Mouse (Mus musculus) lung, postnatal 0 days (tissue): Measurements from ENCODE around the gene Zfp212. TPM values are rescaled to one million over a fixed set of nuclear protein-coding genes. Genes with fewer than 3 reads are reported as not detected.

ENCODE experiments used
- ATAC-seq: fragments of 200-750 bp; cut with Nextera tagmentation; 2 replicates; pipeline ENCODE4 v1.8.0; 2017; ENCODE audit warnings: moderate library complexity
- DNase-seq: peaks from one replicate; pipeline ENCODE4 v3.0.0-alpha.2; 2016; ENCODE audit warnings: low spot score
- H3K27ac ChIP-seq: fragments of 300-500 bp; sonication (generic); 2 replicates; pipeline ENCODE4 v1.5.1; 2014; ENCODE audit warnings: antibody characterized with exemption, mild to moderate bottlenecking, low read length, mixed read lengths
- H3K27me3 ChIP-seq: fragments of 300-500 bp; sonication (generic); replicated peaks from 2 replicates; pipeline ENCODE4 v1.6.1; 2014; ENCODE audit warnings: low read length, mixed read lengths; ENCODE audit not compliant: insufficient read depth
- H3K36me3 ChIP-seq: fragments of 300-500 bp; sonication (generic); 2 replicates; pipeline ENCODE4 v1.6.1; 2014; ENCODE audit warnings: low read length, mixed read lengths; ENCODE audit not compliant: insufficient read depth
- H3K4me1 ChIP-seq: fragments of 300-500 bp; sonication (generic); 2 replicates; pipeline ENCODE4 v1.6.1; 2014; ENCODE audit warnings: antibody characterized with exemption, low read depth, low read length, mixed read lengths; ENCODE audit not compliant: insufficient read depth
- H3K4me2 ChIP-seq: fragments of 300-500 bp; sonication (generic); replicated peaks from 2 replicates; pipeline ENCODE4 v1.6.1; 2014; ENCODE audit warnings: low read depth, mild to moderate bottlenecking, low read length, moderate library complexity, mixed read lengths
- H3K4me3 ChIP-seq: fragments of 300-500 bp; sonication (generic); 2 replicates; pipeline ENCODE4 v1.5.1; 2014; ENCODE audit warnings: low read depth, low read length
- H3K9ac ChIP-seq: fragments of 300-500 bp; sonication (generic); replicated peaks from 2 replicates; pipeline ENCODE4 v1.6.1; 2014; ENCODE audit warnings: low read depth, mild to moderate bottlenecking
- H3K9me3 ChIP-seq: fragments of 300-500 bp; sonication (generic); 2 replicates; pipeline ENCODE4 v1.6.1; 2016; ENCODE audit warnings: low read length, mixed read lengths
- CTCF ChIP-seq: IDR thresholded peaks from 2 replicates; pipeline ENCODE4 v1.5.1; 2016; ENCODE audit warnings: antibody characterized with exemption, mild to moderate bottlenecking
- EP300 ChIP-seq: IDR thresholded peaks from 2 replicates; pipeline ENCODE4 v1.6.1; 2016; ENCODE audit warnings: antibody characterized with exemption, mild to moderate bottlenecking, control low read depth
- WGBS: fragments of 180-500 bp; shearing (Covaris S2); extraction: QIAGEN DNeasy Blood & Tissue Kit; methylation state at CpG from one replicate; pipeline ENCODE4 v1.1.7; 2014; 5-methylcytosine and 5-hydroxymethylcytosine counted together
- polyA plus RNA-seq: library from polyadenylated mRNA; unstranded; fragments of >200 nt; fragmentation: Nextera tagmentation; extraction: Ambion mirVana; gene quantifications from 2 replicates; pipeline ENCODE4 v1.2.1, GENCODE M21; 2015

Gene Zfp212
- polyA plus RNA-seq, 1 experiment from 2014 or later: 16.7 TPM

DNA sequence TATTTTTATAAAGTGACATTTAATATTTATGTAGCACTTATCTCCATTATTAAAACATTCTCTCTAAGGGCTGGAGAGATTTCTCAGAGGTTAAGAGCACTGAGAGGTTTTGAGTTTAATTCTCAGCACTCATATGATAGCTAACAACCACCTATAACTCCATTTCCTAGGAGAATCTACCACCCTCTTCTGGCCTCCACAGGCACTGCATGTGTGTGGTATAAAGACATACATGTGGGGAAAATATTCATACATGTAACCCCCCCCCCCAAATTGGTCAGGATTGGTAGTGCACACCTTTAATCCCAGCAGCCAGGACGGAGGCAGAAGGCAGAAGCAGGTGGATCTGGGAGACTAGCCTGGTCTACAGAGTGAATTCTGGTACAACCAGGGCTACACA lies 54.3 kb downstream of the Zfp212 start:
- H3K4me1 ChIP-seq: no peaks in the 10 kb centered on the region
- no peak overlapping the region for H3K4me2 ChIP-seq
- no peak for DNase-seq
- no peak for ATAC-seq
- no peaks in the 10 kb centered on the region for H3K9me3 ChIP-seq
- TF ChIP-seq EP300 (no peak), CTCF (peak; percentile 48)
- H3K9ac ChIP-seq: no peak overlapping the region
- WGBS: 100% methylated on average over 1 of the region's 1 CpGs
- H3K4me3 ChIP-seq: no peak overlapping the region
- H3K27me3 ChIP-seq: no peaks in the 10 kb centered on the region
- no peak overlapping the region for H3K27ac ChIP-seq
- H3K36me3 ChIP-seq: no peaks in the 10 kb centered on the region

DNA sequence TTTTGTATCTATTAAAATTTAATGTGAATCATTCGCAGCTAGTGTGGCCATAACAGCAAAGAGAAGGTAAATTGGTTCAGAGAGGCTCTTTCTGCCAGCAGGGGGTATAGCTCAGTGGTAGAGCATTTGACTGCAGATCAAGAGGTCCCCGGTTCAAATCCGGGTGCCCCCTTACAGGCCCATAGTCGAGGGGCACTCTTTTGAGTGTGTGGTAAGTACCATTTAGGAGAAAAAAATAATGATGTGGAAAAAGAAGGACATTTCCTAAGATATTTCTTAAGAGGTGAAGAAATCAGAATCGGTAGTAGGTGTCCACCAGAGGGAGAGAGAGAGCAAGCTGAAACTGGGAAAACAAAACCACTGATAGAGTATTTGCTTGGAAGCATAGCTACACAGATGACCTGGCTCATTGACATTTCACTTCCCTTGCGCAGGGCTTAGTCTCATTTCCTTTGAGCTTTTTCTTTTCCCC lies 58.7 kb downstream of the Zfp212 start:
- Histone ChIP-seq H3K4me1 (no peaks in the 10 kb centered on the region), H3K9ac (no peak overlapping the region), H3K27ac (0 out of 2 replicates have a peak overlapping the region, but pooled peaks have one; percentile 4), H3K4me2 (no peak overlapping the region), H3K36me3 (no peaks in the 10 kb centered on the region), H3K9me3 (no peaks in the 10 kb centered on the region), H3K27me3 (no peaks in the 10 kb centered on the region), H3K4me3 (no peak overlapping the region)
- TF ChIP-seq EP300 (peak; percentile 66; the same call in 1 of the 2 replicates), CTCF (peak; percentile 78)
- ATAC-seq (peak; percentile 97), DNase-seq (peak; percentile 96)
- 10% methylated on average over 6 of the region's 6 CpGs for WGBS

Other genes with a start within 250 kb of the Zfp212 start
- gene Pdia4, start 107.0 kb upstream of the Zfp212 start, polyA plus RNA-seq: 98.0 and 123 TPM in 2 replicates
- gene Zfp786, start 89.6 kb upstream of the Zfp212 start, polyA plus RNA-seq: 0.98 and 1.0 TPM in 2 replicates
- gene Zfp398, start 84.8 kb upstream of the Zfp212 start, polyA plus RNA-seq: 4.7 and 5.2 TPM in 2 replicates
- gene Zfp282, start 43.3 kb upstream of the Zfp212 start, polyA plus RNA-seq: 9.0 and 9.6 TPM in 2 replicates
- 4.7 and 5.3 TPM in 2 replicates for gene Zfp956, start 32.9 kb downstream of the Zfp212 start, polyA plus RNA-seq
- 4.7 TPM in 2 replicates for gene Zfp777, start 128.4 kb downstream of the Zfp212 start, polyA plus RNA-seq
- 13.5 and 14.4 TPM in 2 replicates for gene Zfp746, start 166.1 kb downstream of the Zfp212 start, polyA plus RNA-seq